Mouse (Mus musculus) layer of hippocampus, adult 8-10 months (tissue): ENCODE measurements at regions not wholly inside any gene's neighbourhood (a gene's known extent, or its start where the extent isn't known, plus 50 kb on each side); places are given as distances from the start of the nearest gene placed in this dataset.
A peak's percentile ranks its signal among the peaks of the same experiment; 100 is the strongest.

Experiments
- DNase-seq, 2 experiments: peaks; one replicate each; pipeline ENCODE4 v3.0.0; 2022; ENCODE audit warnings: low spot score in 2 of 2

DNA sequence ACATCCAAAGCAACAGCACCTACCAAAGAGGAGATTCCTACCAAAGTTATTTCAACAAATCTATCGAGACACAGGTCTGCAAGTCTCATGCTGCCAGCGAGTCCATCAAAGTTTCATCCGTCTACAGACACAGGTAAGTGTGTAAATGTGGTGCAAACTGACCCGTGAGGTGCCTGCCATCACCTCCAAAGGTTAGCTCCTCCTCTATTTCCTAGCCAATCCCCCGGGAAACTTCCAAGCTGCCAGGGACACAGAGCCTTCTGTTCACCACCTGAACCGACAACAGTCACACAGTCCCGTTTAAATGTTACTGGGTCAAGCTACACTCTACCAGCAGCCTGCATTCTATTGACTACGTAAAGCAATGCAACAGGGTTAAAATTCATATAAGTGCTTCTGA lies 113.5 kb downstream of the Snurf start:
- peak; percentile 54 to 60 for DNase-seq

- DNase-seq, result peak; percentile 7 to 9
Observed at GRCm38 (mm10) chr7:59858480-59858879, 146.4 kb downstream of the Snurf start.
